Mouse (Mus musculus) lung, embryonic 14.5 days (tissue): ENCODE measurements around the gene Ghsr. TPM values are rescaled to one million over a fixed set of nuclear protein-coding genes. Genes with fewer than 3 reads are reported as not detected.

ENCODE experiments used
- ATAC-seq: fragments of 200-750 bp; cut with Nextera tagmentation; 2 replicates; pipeline ENCODE4 v1.8.0; 2017; ENCODE audit warnings: mild to moderate bottlenecking, moderate TSS enrichment, moderate library complexity; ENCODE audit not compliant: insufficient read depth
- DNase-seq: peaks from one replicate; pipeline ENCODE4 v3.0.0-alpha.2; 2015
- H3K27ac ChIP-seq: fragments of 300-500 bp; sonication (generic); 2 replicates; pipeline ENCODE4 v1.5.1; 2014; ENCODE audit warnings: low read depth, mild to moderate bottlenecking, moderate library complexity
- H3K27me3 ChIP-seq: fragments of 300-500 bp; sonication (generic); 2 replicates; pipeline ENCODE4 v1.6.1; 2014; ENCODE audit warnings: low read length, control low read depth; ENCODE audit not compliant: insufficient read depth
- H3K36me3 ChIP-seq: fragments of 300-500 bp; sonication (generic); 2 replicates; pipeline ENCODE4 v1.6.1; 2014; ENCODE audit warnings: control low read depth; ENCODE audit not compliant: insufficient read depth
- H3K4me1 ChIP-seq: fragments of 300-500 bp; sonication (generic); 2 replicates; pipeline ENCODE4 v1.6.1; 2014; ENCODE audit warnings: antibody characterized with exemption, control low read depth; ENCODE audit not compliant: insufficient read depth
- H3K4me2 ChIP-seq: fragments of 300-500 bp; sonication (generic); 2 replicates; pipeline ENCODE4 v1.6.1; 2014; ENCODE audit warnings: mild to moderate bottlenecking
- H3K4me3 ChIP-seq: fragments of 300-500 bp; sonication (generic); 2 replicates; pipeline ENCODE4 v1.5.1; 2014; ENCODE audit warnings: low read depth, low read length
- H3K9ac ChIP-seq: fragments of 300-500 bp; sonication (generic); 2 replicates; pipeline ENCODE4 v1.6.1; 2014
- H3K9me3 ChIP-seq: fragments of 300-500 bp; sonication (generic); 2 replicates; pipeline ENCODE4 v1.6.1; 2016; ENCODE audit warnings: low read depth, low read length, control low read depth
- CTCF ChIP-seq: IDR thresholded peaks from 2 replicates; pipeline ENCODE4 v1.5.1; 2016; ENCODE audit warnings: antibody characterized with exemption, low read depth
- WGBS: fragments of 180-500 bp; shearing (Covaris S2); extraction: QIAGEN DNeasy Blood & Tissue Kit; methylation state at CpG from one replicate; pipeline ENCODE4 v1.1.7; 2014; 5-methylcytosine and 5-hydroxymethylcytosine counted together
- polyA plus RNA-seq: library from polyadenylated mRNA; unstranded; fragments of >200 nt; fragmentation: Nextera tagmentation; extraction: Ambion mirVana; gene quantifications from 2 replicates; pipeline ENCODE4 v1.2.1, GENCODE M21; 2014

The Ghsr gene
- polyA plus RNA-seq = not detected in 2 replicates

- no peaks in the 10 kb centered on the region for H3K36me3 ChIP-seq
- 1% methylated on average over 18 of the region's 19 CpGs for WGBS
- no peak for DNase-seq
- peak within 1 kb of the TSS; percentile 25 for H3K4me3 ChIP-seq
- no peak within 1 kb of the TSS for H3K9ac ChIP-seq
- peaks cover 42% of the 10 kb centered on the region for H3K27me3 ChIP-seq
- no peak for ATAC-seq
- H3K9me3 ChIP-seq = no peaks in the 10 kb centered on the region
- no peaks in the 10 kb centered on the region for H3K4me1 ChIP-seq
- peak within 1 kb of the TSS; percentile 47 for H3K4me2 ChIP-seq
- no peak within 1 kb of the TSS for H3K27ac ChIP-seq
- no peak for TF ChIP-seq CTCF
Observed at GRCm38 (mm10) chr3:27371276-27371621, at the start of gene Ghsr. TSS of gene Ghsr (plus strand) at chr3:27371351.

DNA sequence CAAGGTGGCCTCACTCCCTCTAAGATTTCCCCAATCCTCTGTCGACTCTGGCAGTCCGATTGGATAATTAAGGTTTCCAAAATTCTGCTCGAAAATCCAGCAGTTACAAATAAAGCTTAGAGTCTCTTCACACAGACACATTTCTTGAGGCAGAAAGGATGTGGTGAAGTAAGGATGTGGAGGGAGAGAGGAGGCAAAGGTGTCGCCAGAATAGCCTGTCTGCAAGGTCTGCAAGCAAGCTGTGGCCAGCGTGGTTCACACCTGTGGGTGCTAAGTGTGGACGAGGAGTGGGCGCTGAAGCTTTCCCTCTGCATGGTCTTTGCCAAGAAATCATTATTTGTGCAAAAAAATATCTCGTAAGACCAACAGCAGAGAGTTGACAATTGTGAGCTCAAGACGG is 48.6 kb upstream of the Ghsr start:
- WGBS = 72% methylated on average over 9 of the region's 9 CpGs
- Histone ChIP-seq H3K9me3 (no peaks in the 10 kb centered on the region), H3K4me1 (no peaks in the 10 kb centered on the region), H3K4me3 (no peak overlapping the region), H3K9ac (no peak overlapping the region), H3K27ac (no peak overlapping the region), H3K27me3 (no peaks in the 10 kb centered on the region), H3K36me3 (no peaks in the 10 kb centered on the region), H3K4me2 (no peak overlapping the region)
- DNase-seq (no peak), ATAC-seq (no peak)
- TF ChIP-seq CTCF = no peak

- H3K9ac ChIP-seq = no peak overlapping the region
- no peak for DNase-seq
- no peak for TF ChIP-seq CTCF
- no peak overlapping the region for H3K4me3 ChIP-seq
- H3K9me3 ChIP-seq = no peaks in the 10 kb centered on the region
- H3K36me3 ChIP-seq = no peaks in the 10 kb centered on the region
- H3K27me3 ChIP-seq = no peaks in the 10 kb centered on the region
- no peak overlapping the region for H3K4me2 ChIP-seq
- no peak overlapping the region for H3K27ac ChIP-seq
- ATAC-seq = no peak
- H3K4me1 ChIP-seq = no peaks in the 10 kb centered on the region
- WGBS = 33% methylated on average over 5 of the region's 5 CpGs
Observed at GRCm38 (mm10) chr3:27323551-27323950, 47.6 kb upstream of the Ghsr start.

GRCm38 (mm10) chr3:27326633-27327191 is 44.4 kb upstream of the Ghsr start:
- DNase-seq (no peak), ATAC-seq (no peak)
- Histone ChIP-seq H3K4me1 (no peaks in the 10 kb centered on the region), H3K27ac (no peak overlapping the region), H3K4me2 (no peak overlapping the region), H3K9me3 (no peaks in the 10 kb centered on the region), H3K9ac (no peak overlapping the region), H3K36me3 (no peaks in the 10 kb centered on the region), H3K4me3 (no peak overlapping the region), H3K27me3 (no peaks in the 10 kb centered on the region)
- WGBS = 35% methylated on average over 4 of the region's 4 CpGs
- no peak for TF ChIP-seq CTCF

DNA sequence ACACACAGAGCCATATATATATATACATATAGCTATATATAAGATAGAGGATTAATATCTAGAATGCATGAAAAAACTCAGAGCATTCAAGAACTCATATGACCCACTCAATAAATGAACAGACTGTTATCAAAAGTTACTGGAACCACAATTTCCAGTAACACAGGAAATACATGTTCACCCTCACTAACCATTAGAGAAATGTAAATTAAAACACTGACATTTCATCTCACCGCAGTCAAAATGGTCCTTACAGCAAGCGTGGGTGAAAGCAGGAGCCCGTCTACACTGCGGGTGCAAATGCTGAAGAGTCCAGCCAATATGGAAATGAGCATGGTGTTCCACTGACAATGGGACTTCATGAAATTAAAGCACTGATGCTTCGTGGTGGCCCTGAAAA is 40.4 kb upstream of the Ghsr start:
- H3K27me3 ChIP-seq = no peaks in the 10 kb centered on the region
- no peak overlapping the region for H3K4me3 ChIP-seq
- no peak overlapping the region for H3K4me2 ChIP-seq
- no peak for DNase-seq
- no peak for ATAC-seq
- H3K36me3 ChIP-seq = no peaks in the 10 kb centered on the region
- no peaks in the 10 kb centered on the region for H3K9me3 ChIP-seq
- no peaks in the 10 kb centered on the region for H3K4me1 ChIP-seq
- H3K9ac ChIP-seq = no peak overlapping the region
- no peak overlapping the region for H3K27ac ChIP-seq
- no peak for TF ChIP-seq CTCF
- 86% methylated on average over 5 of the region's 5 CpGs for WGBS

GRCm38 (mm10) chr3:27338437-27338836 is 32.7 kb upstream of the Ghsr start:
- no peak overlapping the region for H3K27ac ChIP-seq
- no peaks in the 10 kb centered on the region for H3K36me3 ChIP-seq
- H3K27me3 ChIP-seq = no peaks in the 10 kb centered on the region
- H3K9me3 ChIP-seq = no peaks in the 10 kb centered on the region
- H3K9ac ChIP-seq = no peak overlapping the region
- H3K4me2 ChIP-seq = no peak overlapping the region
- no peak overlapping the region for H3K4me3 ChIP-seq
- H3K4me1 ChIP-seq = no peaks in the 10 kb centered on the region
- DNase-seq (peak; percentile 85), ATAC-seq (no peak)
- 28% methylated on average over 6 of the region's 6 CpGs for WGBS
- peak; percentile 66 for TF ChIP-seq CTCF

DNA sequence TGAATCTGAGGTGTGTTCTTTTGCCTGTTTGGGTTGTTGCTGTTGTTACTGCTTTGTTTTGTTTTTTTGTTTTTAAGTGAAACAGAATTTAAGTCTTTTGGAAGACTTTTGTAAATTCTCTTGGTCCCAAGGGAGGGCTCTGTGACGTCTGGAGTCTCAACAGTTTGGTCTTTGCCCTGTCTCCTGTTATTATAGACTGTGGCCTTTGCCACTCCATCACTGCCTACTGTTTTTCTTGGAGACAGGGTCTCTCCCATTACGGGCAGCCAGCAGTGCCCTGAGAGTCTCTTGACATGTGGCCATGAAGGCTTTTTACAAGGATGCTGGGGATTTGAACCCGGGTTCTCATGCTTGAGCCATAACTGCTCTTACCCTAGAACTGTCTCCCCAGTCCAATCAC is 32.3 kb upstream of the Ghsr start:
- ATAC-seq (no peak), DNase-seq (no peak)
- H3K36me3 ChIP-seq = no peaks in the 10 kb centered on the region
- no peak overlapping the region for H3K27ac ChIP-seq
- no peaks in the 10 kb centered on the region for H3K4me1 ChIP-seq
- H3K4me3 ChIP-seq = no peak overlapping the region
- TF ChIP-seq CTCF = no peak
- H3K9ac ChIP-seq = no peak overlapping the region
- H3K4me2 ChIP-seq = no peak overlapping the region
- H3K9me3 ChIP-seq = no peaks in the 10 kb centered on the region
- 54% methylated on average over 3 of the region's 3 CpGs for WGBS
- H3K27me3 ChIP-seq = no peaks in the 10 kb centered on the region

DNA sequence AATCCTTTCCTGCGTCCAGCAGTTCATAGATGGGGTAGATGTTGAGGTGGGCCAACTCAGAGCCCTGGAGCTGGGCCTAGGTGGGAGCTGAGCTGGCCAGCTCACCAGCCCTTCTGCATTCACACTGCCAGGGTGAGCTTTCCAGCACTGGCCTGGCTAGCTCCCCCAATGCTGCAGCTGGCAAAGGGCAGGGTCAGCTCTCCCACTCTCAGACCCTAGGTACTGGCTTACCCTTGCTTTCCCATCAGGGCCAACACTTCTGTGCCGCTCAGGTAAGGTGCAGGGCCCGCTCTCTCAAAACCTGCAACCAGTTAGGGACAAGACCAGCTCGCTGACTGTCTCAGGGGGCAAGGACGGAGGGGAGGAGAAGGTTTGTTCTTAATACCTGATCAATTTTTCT is 30.4 kb upstream of the Ghsr start:
- no peak for ATAC-seq
- no peaks in the 10 kb centered on the region for H3K9me3 ChIP-seq

More for the DNA sequence above, 30.4 kb upstream of the Ghsr start:
- no peak overlapping the region for H3K9ac ChIP-seq
- no peak for DNase-seq
- no peak overlapping the region for H3K4me2 ChIP-seq
- no peaks in the 10 kb centered on the region for H3K36me3 ChIP-seq
- H3K27me3 ChIP-seq = no peaks in the 10 kb centered on the region
- no peak overlapping the region for H3K27ac ChIP-seq
- no peak overlapping the region for H3K4me3 ChIP-seq
- H3K4me1 ChIP-seq = no peaks in the 10 kb centered on the region
- WGBS = 93% methylated on average over 5 of the region's 5 CpGs
- TF ChIP-seq CTCF = no peak
